Mouse (Mus musculus): ENCODE measurements around the gene Jun.

DNA sequence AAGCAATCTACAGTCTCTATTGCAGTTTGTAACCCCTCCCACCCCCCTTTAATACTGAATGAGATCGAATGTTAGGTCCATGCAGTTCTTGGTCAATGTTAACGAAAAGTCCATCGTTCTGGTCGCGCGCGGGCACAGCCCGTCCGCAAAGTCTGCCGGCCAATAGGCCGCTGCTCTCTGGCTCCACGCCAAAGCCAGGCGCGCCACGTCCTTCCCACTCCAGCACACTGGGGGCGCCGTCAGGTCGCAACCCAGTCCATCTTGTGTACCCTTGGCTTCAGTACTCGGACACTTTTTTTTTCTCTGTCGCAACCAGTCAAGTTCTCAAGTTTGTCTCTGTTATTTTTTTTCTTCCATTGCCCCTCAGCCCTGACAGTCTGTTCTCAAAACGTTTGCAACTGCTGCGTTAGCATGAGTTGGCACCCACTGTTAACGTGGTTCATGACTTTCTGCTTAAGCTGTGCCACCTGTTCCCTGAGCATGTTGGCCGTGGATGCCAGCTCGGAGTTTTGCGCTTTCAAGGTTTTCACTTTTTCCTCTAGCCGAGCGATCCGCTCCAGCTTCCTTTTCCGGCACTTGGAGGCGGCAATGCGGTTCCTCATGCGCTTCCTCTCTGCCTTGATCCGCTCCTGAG, 2.0 kb downstream of the Jun start:
- TF ChIP-seq ZNF384 (IDR thresholded peaks at IDR 0.05; ENCODE audit: low read depth, low read length): peak; percentile 62
- no peak for TF ChIP-seq CHD2 (IDR thresholded peaks at IDR 0.05; ENCODE audit: low read depth, low read length)
- no peak for TF ChIP-seq ZC3H11A (IDR thresholded peaks at IDR 0.05; ENCODE audit: borderline replicate concordance, low read depth, low read length)

All from ES-E14 (cell line).